Mouse (Mus musculus): ENCODE results near the gene Actn4.
A peak's percentile ranks its signal among the peaks of the same experiment; 100 is the strongest.

Actn4 gene

GRCm38 (mm10) chr7:28961927-28962670 is at the start of gene Actn4:
Actn4 (minus strand) TSS chr7:28962340.
- peak; percentile 100 for DNase-seq (ENCODE audit: inconsistent ontology term)

- DNase-seq (ENCODE audit: inconsistent ontology term) = no peak
These were observed 46.6 kb upstream of the Actn4 start for GRCm38 (mm10) chr7:29008714-29009113.

- no peak for DNase-seq (ENCODE audit: inconsistent ontology term)
These were observed 46.0 kb upstream of the Actn4 start for GRCm38 (mm10) chr7:29008171-29008570.

GRCm38 (mm10) chr7:29007224-29008101 is 45.3 kb upstream of the Actn4 start:
- DNase-seq (ENCODE audit: inconsistent ontology term) = no peak

- DNase-seq (ENCODE audit: inconsistent ontology term) = peak; percentile 54
These were observed 38.8 kb upstream of the Actn4 start for GRCm38 (mm10) chr7:29000651-29001605.

- DNase-seq (ENCODE audit: inconsistent ontology term) = no peak
These were observed 31.3 kb upstream of the Actn4 start for GRCm38 (mm10) chr7:28993402-28993801.

GRCm38 (mm10) chr7:28992997-28993396 is 30.9 kb upstream of the Actn4 start:
- DNase-seq (ENCODE audit: inconsistent ontology term) = no peak

- no peak for DNase-seq (ENCODE audit: inconsistent ontology term)
These were observed 29.5 kb upstream of the Actn4 start for GRCm38 (mm10) chr7:28991616-28992015.

- DNase-seq (ENCODE audit: inconsistent ontology term) = no peak
These were observed 28.7 kb upstream of the Actn4 start for GRCm38 (mm10) chr7:28990766-28991273.

- DNase-seq (ENCODE audit: inconsistent ontology term) = no peak
These were observed 23.1 kb upstream of the Actn4 start for GRCm38 (mm10) chr7:28985207-28985606.

GRCm38 (mm10) chr7:28984452-28984851 is 22.3 kb upstream of the Actn4 start:
- no peak for DNase-seq (ENCODE audit: inconsistent ontology term)

GRCm38 (mm10) chr7:28983849-28984248 is 21.7 kb upstream of the Actn4 start:
- no peak for DNase-seq (ENCODE audit: inconsistent ontology term)

GRCm38 (mm10) chr7:28983141-28983564 is 21.0 kb upstream of the Actn4 start:
- no peak for DNase-seq (ENCODE audit: inconsistent ontology term)

- DNase-seq (ENCODE audit: inconsistent ontology term) = no peak
These were observed 20.3 kb upstream of the Actn4 start for GRCm38 (mm10) chr7:28982274-28983013.

GRCm38 (mm10) chr7:28981651-28982273 is 19.6 kb upstream of the Actn4 start, which contains the start of the genes Eif3k and Map4k1:
Eif3k (minus strand) TSS chr7:28981864.
Map4k1 (plus strand) TSS chr7:28982050.
- DNase-seq (ENCODE audit: inconsistent ontology term) = peak; percentile 98

GRCm38 (mm10) chr7:28977556-28977955 is 15.4 kb upstream of the Actn4 start:
- DNase-seq (ENCODE audit: inconsistent ontology term) = no peak

GRCm38 (mm10) chr7:28973025-28973424 is 10.9 kb upstream of the Actn4 start:
- DNase-seq (ENCODE audit: inconsistent ontology term) = no peak

- DNase-seq (ENCODE audit: inconsistent ontology term) = peak; percentile 80
These were observed 10.4 kb upstream of the Actn4 start for GRCm38 (mm10) chr7:28972542-28972985.

GRCm38 (mm10) chr7:28971770-28972269 is 9.7 kb upstream of the Actn4 start:
- DNase-seq (ENCODE audit: inconsistent ontology term) = peak; percentile 84

- DNase-seq (ENCODE audit: inconsistent ontology term) = no peak
These were observed 8.9 kb upstream of the Actn4 start for GRCm38 (mm10) chr7:28971029-28971428.

Data from Muller cell, postnatal 12 days (primary cell).